Mouse (Mus musculus): Measurements from ENCODE around the gene Usp49. TPM values are rescaled to one million over a fixed set of nuclear protein-coding genes. Genes with fewer than 3 reads are reported as not detected.
"Not testable (repeated sequence)": the region's sequence is repeated elsewhere in the genome, so short reads cannot be mapped to it uniquely, and the experiment has no call there.

Gene Usp49
- polyA plus RNA-seq, 1 experiment from 2014 or later, result 3.8 TPM

GRCm38 (mm10) chr17:47651953-47652352 is 21.5 kb downstream of the Usp49 start:
- Histone ChIP-seq H3K9ac (ENCODE audit: low read depth, low read length) (no peak overlapping the region), H3K27me3 (replicated peaks; ENCODE audit: control insufficient read depth, insufficient read depth, low read length) (no peaks in the 10 kb centered on the region), H3K27ac (replicated peaks; ENCODE audit: low read depth, low read length) (no peak overlapping the region), H3K9me3 (ENCODE audit: control insufficient read depth, low read length) (no peaks in the 10 kb centered on the region), H3K4me3 (ENCODE audit: low read depth, low read length) (no peak overlapping the region), H3K4me2 (ENCODE audit: low read depth, low read length) (no peak overlapping the region), H3K4me1 (ENCODE audit: control insufficient read depth, insufficient read depth, low read length) (no peaks in the 10 kb centered on the region), H3K36me3 (ENCODE audit: control insufficient read depth, insufficient read depth, low read length) (no peaks in the 10 kb centered on the region)
- ATAC-seq (ENCODE audit: low read depth) (no peak), DNase-seq (ENCODE audit: low spot score) (no peak)
- WGBS, result 82% methylated on average over 2 of the region's 2 CpGs

GRCm38 (mm10) chr17:47654346-47654745 is 23.9 kb downstream of the Usp49 start:
- not testable (repeated sequence) for H3K27ac ChIP-seq (replicated peaks; ENCODE audit: low read depth, low read length); H3K27me3 ChIP-seq (replicated peaks; ENCODE audit: control insufficient read depth, insufficient read depth, low read length); ATAC-seq (ENCODE audit: low read depth); H3K4me1 ChIP-seq (ENCODE audit: control insufficient read depth, insufficient read depth, low read length); H3K9ac ChIP-seq (ENCODE audit: low read depth, low read length); H3K4me3 ChIP-seq (ENCODE audit: low read depth, low read length); DNase-seq (ENCODE audit: low spot score); H3K36me3 ChIP-seq (ENCODE audit: control insufficient read depth, insufficient read depth, low read length); H3K4me2 ChIP-seq (ENCODE audit: low read depth, low read length); H3K9me3 ChIP-seq (ENCODE audit: control insufficient read depth, low read length)
- 90% methylated on average over 8 of the region's 8 CpGs for WGBS

- no peaks in the 10 kb centered on the region for H3K36me3 ChIP-seq (ENCODE audit: control insufficient read depth, insufficient read depth, low read length)
- H3K4me2 ChIP-seq (ENCODE audit: low read depth, low read length), result no peak overlapping the region
- WGBS, result 74% methylated on average over 5 of the region's 5 CpGs
- no peaks in the 10 kb centered on the region for H3K9me3 ChIP-seq (ENCODE audit: control insufficient read depth, low read length)
- H3K27me3 ChIP-seq (replicated peaks; ENCODE audit: control insufficient read depth, insufficient read depth, low read length), result no peaks in the 10 kb centered on the region
- H3K27ac ChIP-seq (replicated peaks; ENCODE audit: low read depth, low read length), result no peak overlapping the region
- DNase-seq (ENCODE audit: low spot score) (no peak), ATAC-seq (ENCODE audit: low read depth) (no peak)
- H3K4me3 ChIP-seq (ENCODE audit: low read depth, low read length), result no peak overlapping the region
- no peak overlapping the region for H3K9ac ChIP-seq (ENCODE audit: low read depth, low read length)
- H3K4me1 ChIP-seq (ENCODE audit: control insufficient read depth, insufficient read depth, low read length), result no peaks in the 10 kb centered on the region
Measured at GRCm38 (mm10) chr17:47655697-47656096, 25.2 kb downstream of the Usp49 start.

GRCm38 (mm10) chr17:47657901-47658300 is 27.4 kb downstream of the Usp49 start:
- DNase-seq (ENCODE audit: low spot score), result no peak

GRCm38 (mm10) chr17:47658741-47659243 is 28.3 kb downstream of the Usp49 start:
- no peaks in the 10 kb centered on the region for H3K4me1 ChIP-seq (ENCODE audit: control insufficient read depth, insufficient read depth, low read length)
- H3K27me3 ChIP-seq (replicated peaks; ENCODE audit: control insufficient read depth, insufficient read depth, low read length), result no peaks in the 10 kb centered on the region
- WGBS, result 81% methylated on average over 3 of the region's 3 CpGs
- H3K4me2 ChIP-seq (ENCODE audit: low read depth, low read length), result no peak overlapping the region
- ATAC-seq (ENCODE audit: low read depth) (no peak), DNase-seq (ENCODE audit: low spot score) (no peak)
- no peak overlapping the region for H3K27ac ChIP-seq (replicated peaks; ENCODE audit: low read depth, low read length)
- H3K9me3 ChIP-seq (ENCODE audit: control insufficient read depth, low read length), result no peaks in the 10 kb centered on the region
- no peak overlapping the region for H3K9ac ChIP-seq (ENCODE audit: low read depth, low read length)
- no peaks in the 10 kb centered on the region for H3K36me3 ChIP-seq (ENCODE audit: control insufficient read depth, insufficient read depth, low read length)
- H3K4me3 ChIP-seq (ENCODE audit: low read depth, low read length), result no peak overlapping the region

More at GRCm38 (mm10) chr17:47657901-47658300, 27.4 kb downstream of the Usp49 start:
- no peaks in the 10 kb centered on the region for H3K36me3 ChIP-seq (ENCODE audit: control insufficient read depth, insufficient read depth, low read length)
- WGBS, result 79% methylated on average over 4 of the region's 4 CpGs
- H3K4me3 ChIP-seq (ENCODE audit: low read depth, low read length), result no peak overlapping the region
- H3K9ac ChIP-seq (ENCODE audit: low read depth, low read length), result no peak overlapping the region
- H3K27me3 ChIP-seq (replicated peaks; ENCODE audit: control insufficient read depth, insufficient read depth, low read length), result no peaks in the 10 kb centered on the region
- no peak overlapping the region for H3K4me2 ChIP-seq (ENCODE audit: low read depth, low read length)
- no peaks in the 10 kb centered on the region for H3K9me3 ChIP-seq (ENCODE audit: control insufficient read depth, low read length)
- no peak overlapping the region for H3K27ac ChIP-seq (replicated peaks; ENCODE audit: low read depth, low read length)
- ATAC-seq (ENCODE audit: low read depth), result no peak
- no peaks in the 10 kb centered on the region for H3K4me1 ChIP-seq (ENCODE audit: control insufficient read depth, insufficient read depth, low read length)

- Histone ChIP-seq H3K9ac (ENCODE audit: low read depth, low read length) (no peak overlapping the region), H3K9me3 (ENCODE audit: control insufficient read depth, low read length) (no peaks in the 10 kb centered on the region), H3K4me2 (ENCODE audit: low read depth, low read length) (no peak overlapping the region), H3K27me3 (replicated peaks; ENCODE audit: control insufficient read depth, insufficient read depth, low read length) (no peaks in the 10 kb centered on the region), H3K27ac (replicated peaks; ENCODE audit: low read depth, low read length) (no peak overlapping the region), H3K4me1 (ENCODE audit: control insufficient read depth, insufficient read depth, low read length) (no peaks in the 10 kb centered on the region), H3K4me3 (ENCODE audit: low read depth, low read length) (no peak overlapping the region), H3K36me3 (ENCODE audit: control insufficient read depth, insufficient read depth, low read length) (no peaks in the 10 kb centered on the region)
- ATAC-seq (ENCODE audit: low read depth) (peak; percentile 62; the same call in 1 of the 2 replicates), DNase-seq (ENCODE audit: low spot score) (peak; percentile 40)
- WGBS, result 50% methylated on average over 9 of the region's 9 CpGs
Measured at GRCm38 (mm10) chr17:47663009-47663713, 32.7 kb downstream of the Usp49 start.

- no peaks in the 10 kb centered on the region for H3K27me3 ChIP-seq (replicated peaks; ENCODE audit: control insufficient read depth, insufficient read depth, low read length)
- H3K4me3 ChIP-seq (ENCODE audit: low read depth, low read length), result no peak overlapping the region
- no peaks in the 10 kb centered on the region for H3K9me3 ChIP-seq (ENCODE audit: control insufficient read depth, low read length)
- H3K4me1 ChIP-seq (ENCODE audit: control insufficient read depth, insufficient read depth, low read length), result no peaks in the 10 kb centered on the region
- no peak overlapping the region for H3K4me2 ChIP-seq (ENCODE audit: low read depth, low read length)
- ATAC-seq (ENCODE audit: low read depth) (no peak), DNase-seq (ENCODE audit: low spot score) (no peak)
- 85% methylated on average over 7 of the region's 7 CpGs for WGBS
- no peak overlapping the region for H3K27ac ChIP-seq (replicated peaks; ENCODE audit: low read depth, low read length)
- H3K36me3 ChIP-seq (ENCODE audit: control insufficient read depth, insufficient read depth, low read length), result no peaks in the 10 kb centered on the region
- no peak overlapping the region for H3K9ac ChIP-seq (ENCODE audit: low read depth, low read length)
Measured at GRCm38 (mm10) chr17:47664474-47664873, 34.0 kb downstream of the Usp49 start.

- H3K9ac ChIP-seq (ENCODE audit: low read depth, low read length), result no peak overlapping the region
- H3K36me3 ChIP-seq (ENCODE audit: control insufficient read depth, insufficient read depth, low read length), result no peaks in the 10 kb centered on the region
- DNase-seq (ENCODE audit: low spot score) (no peak), ATAC-seq (ENCODE audit: low read depth) (no peak)
- 0 out of 2 replicates have a peak, but pooled peaks cover 5% of the 10 kb centered on the region for H3K4me1 ChIP-seq (ENCODE audit: control insufficient read depth, insufficient read depth, low read length)
- H3K4me3 ChIP-seq (ENCODE audit: low read depth, low read length), result no peak overlapping the region
- no peak overlapping the region for H3K27ac ChIP-seq (replicated peaks; ENCODE audit: low read depth, low read length)
- H3K27me3 ChIP-seq (replicated peaks; ENCODE audit: control insufficient read depth, insufficient read depth, low read length), result peaks cover 13% of the 10 kb centered on the region; the same call in 1 of the 2 replicates
- 72% methylated on average over 4 of the region's 4 CpGs for WGBS
- H3K9me3 ChIP-seq (ENCODE audit: control insufficient read depth, low read length), result no peaks in the 10 kb centered on the region
- H3K4me2 ChIP-seq (ENCODE audit: low read depth, low read length), result no peak overlapping the region
Measured at GRCm38 (mm10) chr17:47669166-47669565, 38.7 kb downstream of the Usp49 start.

- no peak for DNase-seq (ENCODE audit: low spot score)
- H3K4me2 ChIP-seq (ENCODE audit: low read depth, low read length), result peak overlapping the region; percentile 91
- peak; percentile 42 for ATAC-seq (ENCODE audit: low read depth)
- H3K9ac ChIP-seq (ENCODE audit: low read depth, low read length), result peak overlapping the region; percentile 61
- H3K36me3 ChIP-seq (ENCODE audit: control insufficient read depth, insufficient read depth, low read length), result peaks cover 12% of the 10 kb centered on the region
- peak overlapping the region; percentile 43 for H3K4me3 ChIP-seq (ENCODE audit: low read depth, low read length)
- 0 out of 2 replicates have a peak, but pooled peaks cover 5% of the 10 kb centered on the region for H3K4me1 ChIP-seq (ENCODE audit: control insufficient read depth, insufficient read depth, low read length)
- peaks cover 13% of the 10 kb centered on the region; the same call in 1 of the 2 replicates for H3K27me3 ChIP-seq (replicated peaks; ENCODE audit: control insufficient read depth, insufficient read depth, low read length)
- H3K27ac ChIP-seq (replicated peaks; ENCODE audit: low read depth, low read length), result no peak overlapping the region
- H3K9me3 ChIP-seq (ENCODE audit: control insufficient read depth, low read length), result no peaks in the 10 kb centered on the region
- WGBS, result 18% methylated on average over 14 of the region's 14 CpGs
Measured at GRCm38 (mm10) chr17:47671988-47672310, 41.5 kb downstream of the Usp49 start.

Data from embryonic facial prominence, embryonic 14.5 days (tissue).